Mouse (Mus musculus) CH12.LX (cell line): ENCODE measurements around the gene Gmppa. TPM values are rescaled to one million over a fixed set of nuclear protein-coding genes. Genes with fewer than 3 reads are reported as not detected.

ENCODE experiments used
- DNase-seq: peaks from one replicate; pipeline ENCODE4 v3.0.0-alpha.2; 2013; ENCODE audit errors: extremely low read depth
- H3K27ac ChIP-seq: 2 replicates; pipeline ENCODE4 v1.5.1; 2012; ENCODE audit warnings: low read depth, mild to moderate bottlenecking, control low read depth, moderate library complexity; ENCODE audit not compliant: insufficient read depth
- H3K27me3 ChIP-seq: replicated peaks from 2 replicates; pipeline ENCODE3; 2012; ENCODE audit warnings: inconsistent platforms
- H3K36me3 ChIP-seq, 2 experiments: replicated peaks in 1 of 2; 2 replicates each; pipeline versions ENCODE3 to v1.6.1; 2012; ENCODE audit warnings: inconsistent platforms in 1 of 2, low read length in 1 of 2, mild to moderate bottlenecking in 1 of 2, mixed read lengths in 1 of 2, moderate library complexity in 1 of 2; ENCODE audit not compliant: control insufficient read depth in 1 of 2, insufficient read depth in 1 of 2
- H3K4me1 ChIP-seq, 2 experiments: 2 replicates each; pipeline ENCODE4 v1.6.1; 2012; ENCODE audit warnings: inconsistent platforms in 1 of 2, moderate library complexity in 1 of 2; ENCODE audit not compliant: insufficient read depth in 2 of 2, control insufficient read depth in 1 of 2
- H3K4me2 ChIP-seq: 2 replicates; pipeline ENCODE4 v1.6.1; 2012; ENCODE audit warnings: low read depth, mild to moderate bottlenecking, control low read depth; ENCODE audit not compliant: poor library complexity, insufficient read depth, severe bottlenecking
- H3K4me3 ChIP-seq, 3 experiments: fragments of 150-350 bp in 1 of 3; sonication (generic) in 1 of 3; replicated peaks in 1 of 3; 2 replicates each; pipeline versions ENCODE3 to v1.5.1; 2011 to 2012; ENCODE audit warnings: low read depth in 2 of 3, low read length in 2 of 3, mild to moderate bottlenecking in 2 of 3, moderate library complexity in 2 of 3, control low read depth in 1 of 3, improper control_type of control experiment in 1 of 3, inconsistent platforms in 1 of 3, mixed read lengths in 1 of 3; ENCODE audit not compliant: poor library complexity in 1 of 3
- H3K79me2 ChIP-seq: replicated peaks from 2 replicates; pipeline ENCODE4 v1.6.1; 2012; ENCODE audit warnings: mild to moderate bottlenecking, moderate library complexity; ENCODE audit not compliant: control insufficient read depth, poor library complexity, insufficient read depth, severe bottlenecking; ENCODE audit errors: extremely low read depth
- H3K9ac ChIP-seq: 2 replicates; pipeline ENCODE4 v1.6.1; 2012; ENCODE audit warnings: low read depth, mild to moderate bottlenecking, control low read depth, moderate library complexity; ENCODE audit not compliant: insufficient read depth
- H3K9me3 ChIP-seq: replicated peaks from 2 replicates; pipeline ENCODE3; 2012; ENCODE audit warnings: low read length, inconsistent platforms, mixed read lengths
- CHD1 ChIP-seq: IDR thresholded peaks from 2 replicates; pipeline ENCODE4 v1.6.1; 2012; ENCODE audit warnings: low read depth, low read length, improper control_type of control experiment, inconsistent platforms
- CHD2 ChIP-seq: IDR thresholded peaks from 2 replicates; pipeline ENCODE4 v1.6.1; 2011; ENCODE audit warnings: low read length, improper control_type of control experiment
- CTCF ChIP-seq, 2 experiments: IDR thresholded peaks in 1 of 2; conservative IDR thresholded peaks in 1 of 2; 2 replicates each; pipeline ENCODE4 v1.5.1; 2011 to 2012; ENCODE audit warnings: low read depth in 2 of 2, low read length in 2 of 2, improper control_type of control experiment in 1 of 2, inconsistent platforms in 1 of 2, mild to moderate bottlenecking in 1 of 2, moderate library complexity in 1 of 2
- ELF1 ChIP-seq: IDR thresholded peaks from 2 replicates; pipeline ENCODE4 v1.6.1; 2014; ENCODE audit warnings: low read depth, mild to moderate bottlenecking, inconsistent platforms, low read length, improper control_type of control experiment
- EP300 ChIP-seq: IDR thresholded peaks from 2 replicates; pipeline ENCODE4 v1.6.1; 2011; ENCODE audit warnings: low read length, improper control_type of control experiment
- ETS1 ChIP-seq: conservative IDR thresholded peaks from 2 replicates; pipeline ENCODE4 v1.6.1; 2012; ENCODE audit warnings: low read depth, mild to moderate bottlenecking, inconsistent platforms, low read length, improper control_type of control experiment, moderate library complexity
- GABPA ChIP-seq: IDR thresholded peaks from 2 replicates; pipeline ENCODE4 v1.6.1; 2012; ENCODE audit warnings: low read depth, low read length, improper control_type of control experiment, inconsistent platforms; ENCODE audit not compliant: insufficient replicate concordance
- HCFC1 ChIP-seq: IDR thresholded peaks from 2 replicates; pipeline ENCODE4 v1.6.1; 2012; ENCODE audit warnings: low read depth, mild to moderate bottlenecking, inconsistent platforms, low read length, improper control_type of control experiment
- JUND ChIP-seq: conservative IDR thresholded peaks from 2 replicates; pipeline ENCODE4 v1.6.1; 2011; ENCODE audit warnings: low read depth, low read length, improper control_type of control experiment
- MAFK ChIP-seq: IDR thresholded peaks from 2 replicates; pipeline ENCODE4 v1.6.1; 2011; ENCODE audit warnings: low read length, improper control_type of control experiment; ENCODE audit not compliant: insufficient replicate concordance
- MAZ ChIP-seq: IDR thresholded peaks from 2 replicates; pipeline ENCODE4 v1.6.1; 2012; ENCODE audit warnings: low read depth, mild to moderate bottlenecking, inconsistent platforms, low read length, improper control_type of control experiment, moderate library complexity
- MEF2A ChIP-seq: IDR thresholded peaks from 2 replicates; pipeline ENCODE4 v1.6.1; 2014; ENCODE audit warnings: low read depth, mild to moderate bottlenecking, inconsistent platforms, low read length, improper control_type of control experiment, borderline replicate concordance
- MXI1 ChIP-seq: IDR thresholded peaks from 2 replicates; pipeline ENCODE4 v1.6.1; 2011; ENCODE audit warnings: mild to moderate bottlenecking, low read depth, low read length, improper control_type of control experiment
- POLR2A ChIP-seq: IDR thresholded peaks from 2 replicates; pipeline ENCODE4 v1.6.1; 2011; ENCODE audit warnings: low read depth, mild to moderate bottlenecking, improper control_type of control experiment, low read length
- POLR2AphosphoS2 ChIP-seq: IDR thresholded peaks from 2 replicates; pipeline ENCODE4 v1.6.1; 2011; ENCODE audit warnings: low read depth, low read length, improper control_type of control experiment
- RCOR1 ChIP-seq: conservative IDR thresholded peaks from 2 replicates; pipeline ENCODE4 v1.6.1; 2012; ENCODE audit warnings: low read depth, mild to moderate bottlenecking, inconsistent platforms, low read length, improper control_type of control experiment
- SIN3A ChIP-seq: IDR thresholded peaks from 2 replicates; pipeline ENCODE4 v1.6.1; 2012; ENCODE audit warnings: low read length, improper control_type of control experiment, inconsistent platforms
- SMC3 ChIP-seq: IDR thresholded peaks from 2 replicates; pipeline ENCODE4 v1.6.1; 2011; ENCODE audit warnings: low read depth, low read length, improper control_type of control experiment
- TBP ChIP-seq: conservative IDR thresholded peaks from 2 replicates; pipeline ENCODE4 v1.6.1; 2011; ENCODE audit warnings: low read depth, low read length, improper control_type of control experiment
- USF1 ChIP-seq: IDR thresholded peaks from 2 replicates; pipeline ENCODE4 v1.6.1; 2014; ENCODE audit warnings: low read depth, mild to moderate bottlenecking, inconsistent platforms, low read length, improper control_type of control experiment
- ZC3H11A ChIP-seq: IDR thresholded peaks from 2 replicates; pipeline ENCODE4 v1.6.1; 2012; ENCODE audit warnings: low read depth, mild to moderate bottlenecking, inconsistent platforms, low read length, improper control_type of control experiment
- ZKSCAN1 ChIP-seq: IDR thresholded peaks from 2 replicates; pipeline ENCODE4 v1.6.1; 2012; ENCODE audit warnings: low read depth, inconsistent platforms, low read length, improper control_type of control experiment, borderline replicate concordance
- ZMIZ1 ChIP-seq: IDR thresholded peaks from 2 replicates; pipeline ENCODE4 v1.6.1; 2012; ENCODE audit warnings: low read depth, mild to moderate bottlenecking, inconsistent platforms, low read length, improper control_type of control experiment
- ZNF384 ChIP-seq: IDR thresholded peaks from 2 replicates; pipeline ENCODE4 v1.6.1; 2012; ENCODE audit warnings: low read depth, low read length, improper control_type of control experiment, inconsistent platforms
- dilution Hi-C: fragments of 300-500 bp; cut with MboI; formaldehyde crosslinking; loops from 2 replicates; pipeline ENCODE4 v1.14.3; 2020; ENCODE audit warnings: low sequenced_read_pairs; ENCODE audit not compliant: extremely low pct_unique_long_range_greater_than_20kb, extremely low pct_ligation_motif_present
- in situ Hi-C: fragments of 300-500 bp; cut with MboI; formaldehyde crosslinking; loops from 3 replicates; pipeline ENCODE4 v1.14.3; 2019; ENCODE audit warnings: low sequenced_read_pairs, low pct_ligation_motif_present, low pct_unique_long_range_greater_than_20kb, mixed read lengths
- polyA plus RNA-seq: library from polyadenylated mRNA; unstranded; fragments of >175 nt; gene quantifications from 2 replicates; pipeline ENCODE4 v1.2.1, GENCODE M21; 2012; ENCODE audit warnings: low read depth; ENCODE audit not compliant: insufficient read length
- total RNA-seq, 2 experiments: library from RNA; depleted of rRNA; stranded (reverse); fragments of 300-350 nt in 1 of 2; fragments of >200 nt in 1 of 2; gene quantifications; 2 replicates each; pipeline ENCODE4 v1.2.3; 2012 to 2014

Gene Gmppa
- total and polyA plus RNA-seq, 3 experiments = 102 to 153 (median 126) TPM

DNA sequence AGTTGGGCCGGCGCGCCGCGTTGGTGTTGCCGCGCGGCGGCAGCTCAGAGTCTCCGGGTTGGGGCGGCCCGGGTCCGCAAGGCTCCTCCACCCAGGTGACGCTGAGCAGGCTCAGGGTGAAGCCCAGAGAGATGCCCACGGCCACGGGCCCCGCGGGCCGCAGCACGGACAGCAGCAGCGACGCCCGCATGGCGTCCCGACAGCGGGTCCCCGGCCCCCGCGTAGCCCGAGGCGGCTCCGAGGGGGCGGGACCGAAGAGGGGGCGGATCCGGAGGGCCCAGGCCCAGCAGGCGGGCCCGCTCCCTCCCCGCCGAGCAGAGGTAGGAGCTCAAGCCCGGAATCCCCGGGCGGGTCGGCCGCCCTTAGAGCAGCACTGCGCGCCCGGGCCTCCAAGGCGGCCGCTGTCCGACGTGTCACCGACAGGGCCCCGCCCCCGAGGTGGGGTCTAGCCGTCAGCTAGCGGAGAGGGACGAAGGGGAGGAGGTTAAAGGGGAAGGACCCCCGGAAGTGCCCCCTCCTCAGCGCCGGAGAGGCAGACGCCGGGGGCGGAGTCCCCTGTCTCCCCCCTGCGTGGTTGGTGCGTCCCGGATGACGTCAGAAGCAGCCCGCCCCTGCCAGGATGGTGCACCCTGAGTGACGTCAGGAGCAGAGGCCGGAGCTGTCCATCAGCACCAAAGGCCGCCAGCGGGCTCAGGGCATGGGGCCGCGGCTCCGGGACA, 43.3 kb downstream of the Gmppa start, which contains the start of the genes Chpf and Tmem198 (continued):
- TF ChIP-seq MAZ (peak; percentile 98), POLR2A (peak; percentile 83), SIN3A (peak; percentile 95), USF1 (no peak), ZKSCAN1 (no peak), HCFC1 (peak; percentile 67), POLR2AphosphoS2 (peak; percentile 40; the same call in 1 of the 2 replicates), ELF1 (peak; percentile 92), JUND (no peak), MXI1 (no peak; the same call in none of the 2 replicates), CTCF (conservative IDR thresholded peaks at IDR 0.05 in 1 of 2, IDR thresholded peaks at IDR 0.05 in 1 of 2; ENCODE audit: low read depth in 2 of 2, low read length in 2 of 2) (peak in 1 of 2 experiments; percentile 1; a peak in 1 of 4 replicates), CHD1 (no peak)

DNA sequence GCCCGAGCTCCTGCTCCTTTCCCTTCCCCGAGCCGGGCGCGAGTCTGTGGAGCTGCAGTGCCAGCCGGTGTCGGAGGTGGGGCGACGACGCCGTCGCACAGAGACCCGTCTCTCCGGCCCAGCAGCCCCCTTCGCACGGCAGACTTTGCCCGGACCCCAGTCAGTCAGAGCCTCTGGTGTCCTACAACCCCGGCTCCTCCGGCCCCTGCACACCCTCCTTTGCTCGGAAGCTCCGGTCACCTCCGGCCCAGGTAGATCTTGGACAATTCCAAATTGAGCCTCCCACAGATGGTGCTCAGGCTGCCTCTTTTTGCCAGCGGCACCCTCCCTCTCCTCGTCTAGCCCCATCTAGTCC, 43.9 kb downstream of the Gmppa start:
- no peak for DNase-seq
- Histone ChIP-seq H3K27ac (no peak overlapping the region), H3K27me3 (peaks cover 5% of the 10 kb centered on the region), H3K4me1 (peaks cover 7 to 24% of the 10 kb centered on the region in 2 experiments), H3K36me3 (peaks cover 20 to 26% of the 10 kb centered on the region in 2 experiments), H3K4me3 (peak overlapping the region in 2 of 3 experiments; percentile 51 to 78)
- in situ Hi-C loops = no loop called here
- no peak for TF ChIP-seq USF1
- TF ChIP-seq MAZ = no peak
- no peak for TF ChIP-seq RCOR1
- TF ChIP-seq MEF2A = no peak
- TF ChIP-seq SMC3 = no peak
- no peak for TF ChIP-seq ZNF384
- TF ChIP-seq ETS1 = no peak
- TF ChIP-seq GABPA = no peak
- no peak for TF ChIP-seq EP300
- TF ChIP-seq POLR2A = no peak
- no peak for TF ChIP-seq ZC3H11A
- no peak for TF ChIP-seq MAFK
- TF ChIP-seq CHD2 = no peak
- no peak for TF ChIP-seq ZKSCAN1
- no peak for TF ChIP-seq CTCF (conservative IDR thresholded peaks at IDR 0.05 in 1 of 2, IDR thresholded peaks at IDR 0.05 in 1 of 2; ENCODE audit: low read depth in 2 of 2, low read length in 2 of 2)
- no peak for TF ChIP-seq TBP
- TF ChIP-seq ZMIZ1 = no peak
- TF ChIP-seq, all 38 proteins: peak for 0
- dilution Hi-C loops = no loop called here
- H3K4me2 ChIP-seq = peak overlapping the region; percentile 87
- peaks cover 5% of the 10 kb centered on the region; the same call in 1 of the 2 replicates for H3K79me2 ChIP-seq
- no peaks in the 10 kb centered on the region for H3K9me3 ChIP-seq
- no peak overlapping the region for H3K9ac ChIP-seq
